Mouse (Mus musculus): Measurements from ENCODE around the gene Stard7.

GRCm38 (mm10) chr2:127267854-127268253 is 2.2 kb upstream of the Stard7 start:
- TF ChIP-seq CTCF (IDR thresholded peaks at IDR 0.05; ENCODE audit: low read depth) (peak; percentile 34), EP300 (IDR thresholded peaks at IDR 0.05; ENCODE audit: low read depth) (no peak)

All from heart, postnatal 0 days (tissue).